Mouse (Mus musculus) C2C12 (cell line): ENCODE measurements at regions not wholly inside any gene's neighbourhood (a gene's known extent, or its start where the extent isn't known, plus 50 kb on each side); places are given as distances from the start of the nearest gene placed in this dataset.

Experiments
- CEBPB ChIP-seq: IDR thresholded peaks from one replicate; pipeline ENCODE4 v1.6.1; 2011; ENCODE audit warnings: low read depth, mild to moderate bottlenecking, control low read depth, moderate library complexity
- CTCF ChIP-seq: IDR thresholded peaks from one replicate; pipeline ENCODE4 v1.5.1; 2011; ENCODE audit not compliant: control insufficient read depth, insufficient read depth, insufficient read length
- FOSL1 ChIP-seq: IDR thresholded peaks from one replicate; pipeline ENCODE4 v1.8.0; 2011; ENCODE audit warnings: mild to moderate bottlenecking, low read length; ENCODE audit not compliant: poor library complexity, insufficient read depth, severe bottlenecking
- MAX ChIP-seq: IDR thresholded peaks from one replicate; pipeline ENCODE4 v1.6.1; 2011; ENCODE audit warnings: mild to moderate bottlenecking, control low read depth
- MYOD1 ChIP-seq: IDR thresholded peaks from one replicate; pipeline ENCODE4 v1.6.1; 2011; ENCODE audit warnings: low read depth; ENCODE audit not compliant: control insufficient read depth, insufficient read length
- USF1 ChIP-seq: IDR thresholded peaks from one replicate; pipeline ENCODE4 v1.6.1; 2011; ENCODE audit warnings: low read depth, mild to moderate bottlenecking, control low read depth, moderate library complexity

- no peak for TF ChIP-seq CTCF
- TF ChIP-seq USF1, result no peak
- TF ChIP-seq FOSL1, result no peak
- no peak for TF ChIP-seq CEBPB
- TF ChIP-seq MYOD1, result no peak
- TF ChIP-seq MAX, result no peak
Measured at GRCm38 (mm10) chr9:23689456-23689855, 408.3 kb upstream of the Npsr1 start.
